Mouse (Mus musculus): ENCODE data around the gene Ercc6. TPM values are rescaled to one million over a fixed set of nuclear protein-coding genes. Genes with fewer than 3 reads are reported as not detected.

Ercc6 gene
- polyA plus RNA-seq, 1 experiment from 2014 or later = 28.9 TPM

GRCm38 (mm10) chr14:32502764-32503688, 10.3 kb upstream of the Ercc6 start:
- WGBS = 80% methylated on average over 9 of the region's 9 CpGs
- Histone ChIP-seq H3K4me1 (no peaks in the 10 kb centered on the region), H3K27me3 (replicated peaks; ENCODE audit: low read depth, poor library complexity, severe bottlenecking) (no peaks in the 10 kb centered on the region), H3K36me3 (replicated peaks) (no peaks in the 10 kb centered on the region), H3K4me3 (no peak overlapping the region), H3K9me3 (no peaks in the 10 kb centered on the region), H3K27ac (replicated peaks) (no peak overlapping the region)
- no peak for DNase-seq (ENCODE audit: low spot score)

GRCm38 (mm10) chr14:32503897-32504296, 9.4 kb upstream of the Ercc6 start:
- no peaks in the 10 kb centered on the region for H3K36me3 ChIP-seq (replicated peaks)
- H3K4me1 ChIP-seq = no peaks in the 10 kb centered on the region
- WGBS = 96% methylated on average over 1 of the region's 1 CpGs
- no peak overlapping the region for H3K4me3 ChIP-seq
- H3K9me3 ChIP-seq = no peaks in the 10 kb centered on the region
- H3K27ac ChIP-seq (replicated peaks) = no peak overlapping the region
- no peaks in the 10 kb centered on the region for H3K27me3 ChIP-seq (replicated peaks; ENCODE audit: low read depth, poor library complexity, severe bottlenecking)
- DNase-seq (ENCODE audit: low spot score) = no peak

GRCm38 (mm10) chr14:32506329-32506728, 7.0 kb upstream of the Ercc6 start:
- DNase-seq (ENCODE audit: low spot score) = no peak
- H3K4me3 ChIP-seq = no peak overlapping the region
- H3K4me1 ChIP-seq = no peaks in the 10 kb centered on the region
- no peaks in the 10 kb centered on the region for H3K9me3 ChIP-seq
- H3K36me3 ChIP-seq (replicated peaks) = no peaks in the 10 kb centered on the region
- 89% methylated on average over 10 of the region's 10 CpGs for WGBS
- no peaks in the 10 kb centered on the region for H3K27me3 ChIP-seq (replicated peaks; ENCODE audit: low read depth, poor library complexity, severe bottlenecking)
- no peak overlapping the region for H3K27ac ChIP-seq (replicated peaks)

- 0 out of 2 replicates have a peak, but pooled peaks cover 2% of the 10 kb centered on the region for H3K27me3 ChIP-seq (replicated peaks; ENCODE audit: low read depth, poor library complexity, severe bottlenecking)
- DNase-seq (ENCODE audit: low spot score) = no peak
- H3K36me3 ChIP-seq (replicated peaks) = no peaks in the 10 kb centered on the region
- 84% methylated on average over 4 of the region's 4 CpGs for WGBS
- H3K4me1 ChIP-seq = no peaks in the 10 kb centered on the region
- no peaks in the 10 kb centered on the region for H3K9me3 ChIP-seq
- no peak overlapping the region for H3K4me3 ChIP-seq
- H3K27ac ChIP-seq (replicated peaks) = no peak overlapping the region
Measured at GRCm38 (mm10) chr14:32507216-32507615, 6.1 kb upstream of the Ercc6 start.

GRCm38 (mm10) chr14:32508105-32508835, 5.1 kb upstream of the Ercc6 start:
- Histone ChIP-seq H3K4me1 (peaks cover 5% of the 10 kb centered on the region; the same call in 1 of the 2 replicates), H3K27ac (replicated peaks) (no peak overlapping the region), H3K9me3 (no peaks in the 10 kb centered on the region), H3K4me3 (no peak overlapping the region), H3K36me3 (replicated peaks) (no peaks in the 10 kb centered on the region), H3K27me3 (replicated peaks; ENCODE audit: low read depth, poor library complexity, severe bottlenecking) (0 out of 2 replicates have a peak, but pooled peaks cover 2% of the 10 kb centered on the region)
- WGBS = 69% methylated on average over 10 of the region's 10 CpGs
- no peak for DNase-seq (ENCODE audit: low spot score)

- no peak overlapping the region for H3K27ac ChIP-seq (replicated peaks)
- DNase-seq (ENCODE audit: low spot score) = no peak
- H3K4me3 ChIP-seq = no peak overlapping the region
- peaks cover 15% of the 10 kb centered on the region for H3K4me1 ChIP-seq
- H3K9me3 ChIP-seq = no peaks in the 10 kb centered on the region
- H3K36me3 ChIP-seq (replicated peaks) = no peaks in the 10 kb centered on the region
- WGBS = 88% methylated on average over 6 of the region's 6 CpGs
- 0 out of 2 replicates have a peak, but pooled peaks cover 2% of the 10 kb centered on the region for H3K27me3 ChIP-seq (replicated peaks; ENCODE audit: low read depth, poor library complexity, severe bottlenecking)
Measured at GRCm38 (mm10) chr14:32509443-32509961, 3.8 kb upstream of the Ercc6 start.

- Histone ChIP-seq H3K27me3 (replicated peaks; ENCODE audit: low read depth, poor library complexity, severe bottlenecking) (0 out of 2 replicates have a peak, but pooled peaks cover 2% of the 10 kb centered on the region), H3K4me3 (peak overlapping the region; percentile 85), H3K36me3 (replicated peaks) (peaks cover 19% of the 10 kb centered on the region), H3K27ac (replicated peaks) (peak overlapping the region; percentile 90), H3K4me1 (peaks cover 18% of the 10 kb centered on the region), H3K9me3 (no peaks in the 10 kb centered on the region)
- DNase-seq (ENCODE audit: low spot score) = no peak
- WGBS = 44% methylated on average over 9 of the region's 9 CpGs
Measured at GRCm38 (mm10) chr14:32512912-32513311, 409 bp upstream of the Ercc6 start.

- WGBS = 89% methylated on average over 1 of the region's 1 CpGs
- H3K27ac ChIP-seq (replicated peaks) = no peak overlapping the region
- peaks cover 51% of the 10 kb centered on the region for H3K36me3 ChIP-seq (replicated peaks)
Measured at GRCm38 (mm10) chr14:32516086-32516485, 2.8 kb downstream of the Ercc6 start.

GRCm38 (mm10) chr14:32518543-32518942, 5.2 kb downstream of the Ercc6 start:
- H3K9me3 ChIP-seq = no peaks in the 10 kb centered on the region
- H3K27ac ChIP-seq (replicated peaks) = no peak overlapping the region
- H3K36me3 ChIP-seq (replicated peaks) = peaks cover 72% of the 10 kb centered on the region
- DNase-seq (ENCODE audit: low spot score) = no peak
- peaks cover 12% of the 10 kb centered on the region for H3K4me1 ChIP-seq
- 92% methylated on average over 2 of the region's 2 CpGs for WGBS
- no peak overlapping the region for H3K4me3 ChIP-seq
- H3K27me3 ChIP-seq (replicated peaks; ENCODE audit: low read depth, poor library complexity, severe bottlenecking) = no peaks in the 10 kb centered on the region

More at GRCm38 (mm10) chr14:32516086-32516485, 2.8 kb downstream of the Ercc6 start:
- Histone ChIP-seq H3K9me3 (no peaks in the 10 kb centered on the region), H3K27me3 (replicated peaks; ENCODE audit: low read depth, poor library complexity, severe bottlenecking) (0 out of 2 replicates have a peak, but pooled peaks cover 2% of the 10 kb centered on the region), H3K4me1 (peaks cover 18% of the 10 kb centered on the region), H3K4me3 (no peak overlapping the region)
- no peak for DNase-seq (ENCODE audit: low spot score)

- Histone ChIP-seq H3K9me3 (no peaks in the 10 kb centered on the region), H3K4me1 (no peaks in the 10 kb centered on the region), H3K36me3 (replicated peaks) (peaks cover 82% of the 10 kb centered on the region), H3K27ac (replicated peaks) (no peak overlapping the region), H3K4me3 (no peak overlapping the region), H3K27me3 (replicated peaks; ENCODE audit: low read depth, poor library complexity, severe bottlenecking) (no peaks in the 10 kb centered on the region)
- WGBS = 71% methylated on average over 7 of the region's 7 CpGs
- DNase-seq (ENCODE audit: low spot score) = no peak
Measured at GRCm38 (mm10) chr14:32520400-32520926, 7.1 kb downstream of the Ercc6 start.

GRCm38 (mm10) chr14:32522336-32522735, 9.0 kb downstream of the Ercc6 start:
- Histone ChIP-seq H3K27me3 (replicated peaks; ENCODE audit: low read depth, poor library complexity, severe bottlenecking) (no peaks in the 10 kb centered on the region), H3K9me3 (no peaks in the 10 kb centered on the region), H3K4me1 (no peaks in the 10 kb centered on the region), H3K4me3 (no peak overlapping the region), H3K27ac (replicated peaks) (no peak overlapping the region), H3K36me3 (replicated peaks) (peaks cover 87% of the 10 kb centered on the region)
- WGBS = 83% methylated on average over 2 of the region's 2 CpGs
- no peak for DNase-seq (ENCODE audit: low spot score)

GRCm38 (mm10) chr14:32524071-32524470, 10.8 kb downstream of the Ercc6 start:
- no peaks in the 10 kb centered on the region for H3K9me3 ChIP-seq
- no peak for DNase-seq (ENCODE audit: low spot score)
- peaks cover 81% of the 10 kb centered on the region for H3K36me3 ChIP-seq (replicated peaks)
- 82% methylated on average over 1 of the region's 1 CpGs for WGBS
- H3K27ac ChIP-seq (replicated peaks) = no peak overlapping the region
- H3K4me3 ChIP-seq = no peak overlapping the region
- H3K27me3 ChIP-seq (replicated peaks; ENCODE audit: low read depth, poor library complexity, severe bottlenecking) = no peaks in the 10 kb centered on the region
- no peaks in the 10 kb centered on the region for H3K4me1 ChIP-seq
